Mouse (Mus musculus) ES-Bruce4 (cell line): Measurements from ENCODE around the gene Fbxo47. TPM values are rescaled to one million over a fixed set of nuclear protein-coding genes. Genes with fewer than 3 reads are reported as not detected.

Experiments
- H3K27ac ChIP-seq: 2 replicates; pipeline ENCODE4 v1.5.1; 2012; ENCODE audit warnings: low read length, inconsistent platforms; ENCODE audit not compliant: insufficient read depth
- H3K27me3 ChIP-seq: 2 replicates; pipeline ENCODE4 v1.6.1; 2012; ENCODE audit warnings: mild to moderate bottlenecking, low read length, inconsistent platforms; ENCODE audit not compliant: control insufficient read depth, poor library complexity, insufficient read depth, severe bottlenecking
- H3K36me3 ChIP-seq: 2 replicates; pipeline ENCODE4 v1.6.1; 2012; ENCODE audit warnings: inconsistent platforms, mild to moderate bottlenecking, low read length, moderate library complexity; ENCODE audit not compliant: control insufficient read depth, poor library complexity, insufficient read depth, severe bottlenecking
- H3K4me1 ChIP-seq: one replicate; pipeline ENCODE4 v1.8.1; 2011; ENCODE audit warnings: low read length; ENCODE audit not compliant: control insufficient read depth, insufficient read depth
- H3K4me3 ChIP-seq: 2 replicates; pipeline ENCODE4 v1.5.1; 2011; ENCODE audit warnings: low read depth, mild to moderate bottlenecking, low read length
- H3K9ac ChIP-seq: 2 replicates; pipeline ENCODE4 v1.6.1; 2012; ENCODE audit warnings: low read depth, mild to moderate bottlenecking, inconsistent platforms; ENCODE audit not compliant: poor library complexity, severe bottlenecking
- H3K9me3 ChIP-seq: replicated peaks from 2 replicates; pipeline ENCODE4 v1.6.1; 2012; ENCODE audit warnings: mild to moderate bottlenecking, low read length, inconsistent platforms; ENCODE audit not compliant: control insufficient read depth, poor library complexity, insufficient read depth, severe bottlenecking
- CTCF ChIP-seq: IDR thresholded peaks from one replicate; pipeline ENCODE4 v1.8.1; 2011; ENCODE audit warnings: low read depth, low read length
- EP300 ChIP-seq: IDR thresholded peaks from 2 replicates; pipeline ENCODE4 v1.6.1; 2011; ENCODE audit warnings: low read depth, low read length; ENCODE audit not compliant: insufficient read depth
- POLR2A ChIP-seq: IDR thresholded peaks from one replicate; pipeline ENCODE4 v1.8.1; 2011; ENCODE audit warnings: low read length; ENCODE audit not compliant: insufficient read depth
- polyA plus RNA-seq: library from polyadenylated mRNA; stranded (reverse); fragments of >200 nt; gene quantifications from 2 replicates; pipeline ENCODE4 v1.2.4, GENCODE M21; 2011; ENCODE audit warnings: low read depth; ENCODE audit not compliant: missing spikeins, insufficient read depth, insufficient read length

The Fbxo47 gene
- polyA plus RNA-seq, 1 experiment = 2.8 TPM

DNA sequence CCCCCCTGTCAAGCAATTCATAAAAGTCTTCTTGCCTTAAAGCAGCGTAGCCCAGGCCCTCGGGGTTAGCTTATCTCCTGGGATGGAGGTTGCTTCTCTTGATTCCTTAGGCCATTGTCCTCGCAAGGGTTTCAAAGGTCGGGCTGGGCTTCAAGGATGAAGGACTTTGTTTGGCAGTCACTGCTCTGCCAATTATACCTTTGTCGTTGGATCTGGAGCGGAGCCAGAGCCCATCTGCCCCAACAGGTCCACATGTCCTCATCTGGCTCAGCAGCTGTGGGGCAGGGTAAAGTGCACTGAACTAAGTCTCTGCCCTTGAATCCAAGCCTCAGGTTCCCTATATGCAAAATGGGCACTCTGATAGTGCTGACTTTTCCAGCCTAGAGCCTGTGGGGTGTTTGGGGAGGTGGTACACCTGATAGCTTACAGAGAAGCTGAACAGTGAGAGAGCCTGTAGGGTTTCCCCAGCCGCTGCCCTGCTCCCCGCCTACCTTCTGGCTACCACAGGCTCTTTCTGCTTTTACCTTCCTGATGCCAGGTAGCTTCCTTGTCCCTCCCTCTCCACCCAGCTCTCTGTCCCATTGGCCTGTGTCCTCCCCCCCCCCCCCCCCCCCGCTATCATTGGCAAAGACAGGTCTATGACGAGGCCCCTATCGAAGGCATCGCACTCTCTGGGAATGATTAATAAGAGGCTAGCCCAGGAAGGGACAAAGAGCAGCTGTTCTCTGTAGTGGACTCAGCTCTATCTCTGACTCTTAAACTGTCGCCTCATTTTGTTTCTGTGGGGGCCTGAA lies 72.2 kb downstream of the Fbxo47 start:
- Histone ChIP-seq H3K27me3 (no peaks in the 10 kb centered on the region), H3K9ac (no peak overlapping the region), H3K27ac (peak overlapping the region; percentile 16; the same call in 1 of the 2 replicates), H3K4me1 (peaks cover 43% of the 10 kb centered on the region), H3K9me3 (no peaks in the 10 kb centered on the region), H3K4me3 (no peak overlapping the region), H3K36me3 (peaks cover 25% of the 10 kb centered on the region)
- no peak for TF ChIP-seq CTCF
- no peak for TF ChIP-seq POLR2A
- no peak for TF ChIP-seq EP300

DNA sequence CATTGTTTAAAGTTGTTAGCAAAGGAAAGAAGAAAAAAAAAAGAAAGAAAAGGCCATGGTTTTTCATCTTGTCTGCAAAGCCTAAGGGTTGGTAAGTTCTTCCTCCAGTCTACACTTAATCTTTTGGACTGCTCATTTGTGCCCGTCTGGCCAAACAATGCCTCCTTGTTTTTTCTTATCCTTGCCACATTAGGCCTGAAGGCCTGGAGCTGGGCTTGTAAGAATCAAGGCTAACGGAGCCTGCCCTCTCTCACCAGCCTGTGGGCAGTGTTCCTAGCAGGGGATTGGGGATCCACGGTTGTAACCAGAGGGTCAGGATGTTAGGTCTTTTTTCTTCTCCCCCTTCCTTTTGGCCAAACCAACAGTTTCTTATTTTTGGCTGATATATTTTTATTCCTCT lies 73.0 kb downstream of the Fbxo47 start:
- H3K4me3 ChIP-seq = no peak overlapping the region
- no peak overlapping the region for H3K9ac ChIP-seq
- no peak for TF ChIP-seq CTCF
- TF ChIP-seq EP300 = no peak
- no peak for TF ChIP-seq POLR2A
- H3K27me3 ChIP-seq = no peaks in the 10 kb centered on the region
- H3K27ac ChIP-seq = 0 out of 2 replicates have a peak overlapping the region, but pooled peaks have one; percentile 16
- H3K36me3 ChIP-seq = peaks cover 26% of the 10 kb centered on the region
- peaks cover 42% of the 10 kb centered on the region for H3K4me1 ChIP-seq
- H3K9me3 ChIP-seq = no peaks in the 10 kb centered on the region

DNA sequence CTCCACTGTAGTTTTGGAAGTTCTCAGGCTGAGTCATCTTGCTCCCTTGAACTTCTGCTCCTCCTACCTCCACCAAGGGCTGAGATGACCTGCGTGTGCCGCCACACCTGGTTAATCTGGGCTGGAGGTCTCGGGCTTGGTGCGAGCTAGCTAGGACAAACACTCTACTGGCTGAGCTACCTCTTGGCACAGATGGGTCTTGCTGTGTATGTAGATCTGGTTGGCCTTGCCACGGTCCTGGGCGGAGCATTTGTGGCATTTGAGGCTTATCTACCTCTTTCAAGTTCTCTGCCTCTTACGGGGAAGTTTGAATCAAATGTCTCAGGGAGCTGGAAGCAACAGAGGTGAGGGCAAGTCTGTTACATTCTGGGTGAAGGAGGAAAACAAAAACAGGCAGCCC lies 73.6 kb downstream of the Fbxo47 start:
- no peak overlapping the region for H3K4me3 ChIP-seq
- no peak overlapping the region for H3K9ac ChIP-seq
- no peaks in the 10 kb centered on the region for H3K27me3 ChIP-seq
- H3K9me3 ChIP-seq = no peaks in the 10 kb centered on the region
- H3K36me3 ChIP-seq = peaks cover 26% of the 10 kb centered on the region
- H3K27ac ChIP-seq = peak overlapping the region; percentile 57
- peaks cover 42% of the 10 kb centered on the region for H3K4me1 ChIP-seq
- TF ChIP-seq POLR2A = no peak
- no peak for TF ChIP-seq EP300
- no peak for TF ChIP-seq CTCF

DNA sequence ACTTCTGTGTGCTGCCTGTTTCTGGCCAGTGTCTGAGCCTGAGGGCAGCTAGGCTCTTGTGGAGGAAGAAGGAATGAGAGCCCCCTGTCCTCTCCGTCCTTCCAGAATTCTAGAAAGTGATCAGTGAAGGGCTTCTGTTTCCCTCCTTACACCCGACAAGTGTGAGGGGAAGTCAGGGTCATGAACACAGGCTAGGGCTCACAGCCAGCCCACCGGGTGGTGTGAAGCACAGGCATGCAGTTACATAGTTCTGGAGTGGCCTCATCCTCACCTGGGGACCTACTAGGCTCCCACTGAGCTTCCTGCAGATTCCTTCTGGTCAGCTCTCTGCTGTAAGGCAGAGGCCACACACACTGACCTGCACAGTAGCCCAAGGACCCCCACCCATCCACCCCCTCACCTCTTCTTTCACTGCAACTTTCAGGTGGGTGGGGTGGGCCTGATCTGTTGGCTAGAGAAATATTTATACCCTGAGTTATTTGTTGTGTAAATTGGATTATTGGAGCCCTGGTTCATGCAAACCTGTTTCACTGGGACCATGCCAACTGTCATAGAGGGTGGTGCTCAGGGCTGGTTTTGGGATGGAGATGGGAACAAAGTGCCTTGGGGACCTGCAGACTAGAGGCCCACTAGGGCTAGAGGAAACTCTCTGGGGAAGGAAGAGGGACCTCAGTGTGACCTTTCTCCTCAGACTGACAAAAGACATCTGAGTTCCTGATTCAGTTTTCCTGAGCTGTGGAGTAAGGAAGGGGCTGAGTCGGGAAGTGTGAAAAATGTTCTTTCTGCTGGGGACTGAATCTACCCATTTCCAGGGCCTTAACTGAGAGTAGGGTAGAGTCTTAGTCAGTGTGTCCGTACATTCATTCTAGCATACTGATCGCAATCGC lies 74.5 kb downstream of the Fbxo47 start:
- no peaks in the 10 kb centered on the region for H3K27me3 ChIP-seq
- peaks cover 42% of the 10 kb centered on the region for H3K4me1 ChIP-seq
- no peaks in the 10 kb centered on the region for H3K9me3 ChIP-seq
- H3K4me3 ChIP-seq = no peak overlapping the region
- peak overlapping the region; percentile 97 for H3K27ac ChIP-seq
- no peak for TF ChIP-seq CTCF
- TF ChIP-seq POLR2A = no peak
- no peak for TF ChIP-seq EP300
- H3K9ac ChIP-seq = peak overlapping the region; percentile 10; the same call in 1 of the 2 replicates
- H3K36me3 ChIP-seq = peaks cover 23% of the 10 kb centered on the region

DNA sequence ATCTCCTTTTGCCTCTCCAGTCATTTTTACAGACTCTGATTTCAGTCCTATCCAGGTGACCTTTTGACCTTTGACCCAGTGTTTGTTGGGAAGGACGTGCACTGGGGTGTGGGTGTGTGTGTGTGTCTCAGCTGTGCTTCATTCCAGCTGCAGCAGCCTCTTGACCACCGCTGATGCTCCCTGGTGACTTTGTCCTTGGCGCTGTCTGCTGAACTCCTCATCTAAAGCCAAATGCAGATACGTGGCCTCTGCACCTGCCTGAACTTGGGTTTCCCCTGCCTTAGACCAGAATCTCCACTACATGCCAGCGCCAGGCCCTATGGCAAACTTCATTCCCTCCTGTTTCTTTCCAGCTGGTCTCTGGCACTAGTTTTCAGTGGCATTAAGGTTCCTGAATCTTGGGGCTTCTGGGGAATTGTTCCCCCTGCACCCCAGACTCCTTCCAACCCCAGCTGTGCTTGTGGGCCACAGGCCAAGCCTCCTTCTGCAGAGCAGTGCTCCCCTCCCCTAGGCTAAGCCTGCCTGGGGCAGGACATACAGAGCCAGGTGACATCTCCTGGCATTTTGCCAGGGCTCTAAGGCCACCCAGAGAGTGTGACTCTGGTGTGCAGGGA lies 75.2 kb downstream of the Fbxo47 start:
- H3K4me3 ChIP-seq = 0 out of 2 replicates have a peak overlapping the region, but pooled peaks have one; percentile 5
- TF ChIP-seq POLR2A = no peak
- peak; percentile 98 for TF ChIP-seq EP300

More for the DNA sequence above, 75.2 kb downstream of the Fbxo47 start:
- H3K27me3 ChIP-seq = no peaks in the 10 kb centered on the region
- peak overlapping the region; percentile 44 for H3K9ac ChIP-seq
- H3K9me3 ChIP-seq = no peaks in the 10 kb centered on the region
- peaks cover 18% of the 10 kb centered on the region for H3K36me3 ChIP-seq
- peak overlapping the region; percentile 97 for H3K27ac ChIP-seq
- peaks cover 38% of the 10 kb centered on the region for H3K4me1 ChIP-seq
